Mouse (Mus musculus): ENCODE measurements around the gene Myh10.

Myh10 gene

GRCm38 (mm10) chr11:68748121-68748520 is 56.8 kb downstream of the Myh10 start:
- Histone ChIP-seq H3K36me3 (ENCODE audit: control insufficient read depth, insufficient read depth, low read length, poor library complexity, severe bottlenecking) (no peaks in the 10 kb centered on the region), H3K27me3 (ENCODE audit: control insufficient read depth, insufficient read depth, low read length, poor library complexity, severe bottlenecking) (no peaks in the 10 kb centered on the region)
- no peak for DNase-seq (ENCODE audit: low read depth, low spot score)

- Histone ChIP-seq H3K27me3 (ENCODE audit: control insufficient read depth, insufficient read depth, low read length, poor library complexity, severe bottlenecking) (no peaks in the 10 kb centered on the region), H3K36me3 (ENCODE audit: control insufficient read depth, insufficient read depth, low read length, poor library complexity, severe bottlenecking) (no peaks in the 10 kb centered on the region)
- DNase-seq (ENCODE audit: low read depth, low spot score) = no peak
Observed at GRCm38 (mm10) chr11:68750206-68750605, 58.8 kb downstream of the Myh10 start.

- DNase-seq (ENCODE audit: low read depth, low spot score) = peak; percentile 23
- no peaks in the 10 kb centered on the region for H3K36me3 ChIP-seq (ENCODE audit: control insufficient read depth, insufficient read depth, low read length, poor library complexity, severe bottlenecking)
- no peaks in the 10 kb centered on the region for H3K27me3 ChIP-seq (ENCODE audit: control insufficient read depth, insufficient read depth, low read length, poor library complexity, severe bottlenecking)
Observed at GRCm38 (mm10) chr11:68750938-68751337, 59.6 kb downstream of the Myh10 start.

- no peaks in the 10 kb centered on the region for H3K27me3 ChIP-seq (ENCODE audit: control insufficient read depth, insufficient read depth, low read length, poor library complexity, severe bottlenecking)
- DNase-seq (ENCODE audit: low read depth, low spot score) = no peak
- H3K36me3 ChIP-seq (ENCODE audit: control insufficient read depth, insufficient read depth, low read length, poor library complexity, severe bottlenecking) = no peaks in the 10 kb centered on the region
Observed at GRCm38 (mm10) chr11:68754283-68754682, 62.9 kb downstream of the Myh10 start.

- H3K27me3 ChIP-seq (ENCODE audit: control insufficient read depth, insufficient read depth, low read length, poor library complexity, severe bottlenecking) = no peaks in the 10 kb centered on the region
- DNase-seq (ENCODE audit: low read depth, low spot score) = no peak
- no peaks in the 10 kb centered on the region for H3K36me3 ChIP-seq (ENCODE audit: control insufficient read depth, insufficient read depth, low read length, poor library complexity, severe bottlenecking)
Observed at GRCm38 (mm10) chr11:68756456-68757348, 65.3 kb downstream of the Myh10 start.

GRCm38 (mm10) chr11:68759691-68760090 is 68.3 kb downstream of the Myh10 start:
- Histone ChIP-seq H3K27me3 (ENCODE audit: control insufficient read depth, insufficient read depth, low read length, poor library complexity, severe bottlenecking) (no peaks in the 10 kb centered on the region), H3K36me3 (ENCODE audit: control insufficient read depth, insufficient read depth, low read length, poor library complexity, severe bottlenecking) (no peaks in the 10 kb centered on the region)
- no peak for DNase-seq (ENCODE audit: low read depth, low spot score)

- Histone ChIP-seq H3K27me3 (ENCODE audit: control insufficient read depth, insufficient read depth, low read length, poor library complexity, severe bottlenecking) (no peaks in the 10 kb centered on the region), H3K36me3 (ENCODE audit: control insufficient read depth, insufficient read depth, low read length, poor library complexity, severe bottlenecking) (no peaks in the 10 kb centered on the region)
- no peak for DNase-seq (ENCODE audit: low read depth, low spot score)
Observed at GRCm38 (mm10) chr11:68761155-68761554, 69.8 kb downstream of the Myh10 start.

- no peaks in the 10 kb centered on the region for H3K36me3 ChIP-seq (ENCODE audit: control insufficient read depth, insufficient read depth, low read length, poor library complexity, severe bottlenecking)
- DNase-seq (ENCODE audit: low read depth, low spot score) = no peak
- no peaks in the 10 kb centered on the region for H3K27me3 ChIP-seq (ENCODE audit: control insufficient read depth, insufficient read depth, low read length, poor library complexity, severe bottlenecking)
Observed at GRCm38 (mm10) chr11:68761664-68762063, 70.3 kb downstream of the Myh10 start.

GRCm38 (mm10) chr11:68764622-68765021 is 73.3 kb downstream of the Myh10 start:
- no peaks in the 10 kb centered on the region for H3K36me3 ChIP-seq (ENCODE audit: control insufficient read depth, insufficient read depth, low read length, poor library complexity, severe bottlenecking)
- DNase-seq (ENCODE audit: low read depth, low spot score) = no peak
- no peaks in the 10 kb centered on the region for H3K27me3 ChIP-seq (ENCODE audit: control insufficient read depth, insufficient read depth, low read length, poor library complexity, severe bottlenecking)

- Histone ChIP-seq H3K36me3 (ENCODE audit: control insufficient read depth, insufficient read depth, low read length, poor library complexity, severe bottlenecking) (no peaks in the 10 kb centered on the region), H3K27me3 (ENCODE audit: control insufficient read depth, insufficient read depth, low read length, poor library complexity, severe bottlenecking) (no peaks in the 10 kb centered on the region)
- DNase-seq (ENCODE audit: low read depth, low spot score) = no peak
Observed at GRCm38 (mm10) chr11:68767762-68768542, 76.6 kb downstream of the Myh10 start.

GRCm38 (mm10) chr11:68769770-68770510 is 78.6 kb downstream of the Myh10 start:
- no peaks in the 10 kb centered on the region for H3K36me3 ChIP-seq (ENCODE audit: control insufficient read depth, insufficient read depth, low read length, poor library complexity, severe bottlenecking)
- peak; percentile 5 for DNase-seq (ENCODE audit: low read depth, low spot score)
- H3K27me3 ChIP-seq (ENCODE audit: control insufficient read depth, insufficient read depth, low read length, poor library complexity, severe bottlenecking) = no peaks in the 10 kb centered on the region

GRCm38 (mm10) chr11:68776147-68776655 is 84.8 kb downstream of the Myh10 start:
- H3K36me3 ChIP-seq (ENCODE audit: control insufficient read depth, insufficient read depth, low read length, poor library complexity, severe bottlenecking) = no peaks in the 10 kb centered on the region
- no peak for DNase-seq (ENCODE audit: low read depth, low spot score)
- no peaks in the 10 kb centered on the region for H3K27me3 ChIP-seq (ENCODE audit: control insufficient read depth, insufficient read depth, low read length, poor library complexity, severe bottlenecking)

- no peaks in the 10 kb centered on the region for H3K27me3 ChIP-seq (ENCODE audit: control insufficient read depth, insufficient read depth, low read length, poor library complexity, severe bottlenecking)
- no peaks in the 10 kb centered on the region for H3K36me3 ChIP-seq (ENCODE audit: control insufficient read depth, insufficient read depth, low read length, poor library complexity, severe bottlenecking)
- no peak for DNase-seq (ENCODE audit: low read depth, low spot score)
Observed at GRCm38 (mm10) chr11:68777933-68778332, 86.6 kb downstream of the Myh10 start.

GRCm38 (mm10) chr11:68778855-68779254 is 87.5 kb downstream of the Myh10 start:
- H3K27me3 ChIP-seq (ENCODE audit: control insufficient read depth, insufficient read depth, low read length, poor library complexity, severe bottlenecking) = no peaks in the 10 kb centered on the region
- no peak for DNase-seq (ENCODE audit: low read depth, low spot score)
- no peaks in the 10 kb centered on the region for H3K36me3 ChIP-seq (ENCODE audit: control insufficient read depth, insufficient read depth, low read length, poor library complexity, severe bottlenecking)
